Mouse (Mus musculus): Measurements from ENCODE around the gene Hoxb3. TPM values are rescaled to one million over a fixed set of nuclear protein-coding genes. Genes with fewer than 3 reads are reported as not detected.

Gene Hoxb3
- polyA plus RNA-seq, 1 experiment from 2014 or later: 0.36 TPM

DNA sequence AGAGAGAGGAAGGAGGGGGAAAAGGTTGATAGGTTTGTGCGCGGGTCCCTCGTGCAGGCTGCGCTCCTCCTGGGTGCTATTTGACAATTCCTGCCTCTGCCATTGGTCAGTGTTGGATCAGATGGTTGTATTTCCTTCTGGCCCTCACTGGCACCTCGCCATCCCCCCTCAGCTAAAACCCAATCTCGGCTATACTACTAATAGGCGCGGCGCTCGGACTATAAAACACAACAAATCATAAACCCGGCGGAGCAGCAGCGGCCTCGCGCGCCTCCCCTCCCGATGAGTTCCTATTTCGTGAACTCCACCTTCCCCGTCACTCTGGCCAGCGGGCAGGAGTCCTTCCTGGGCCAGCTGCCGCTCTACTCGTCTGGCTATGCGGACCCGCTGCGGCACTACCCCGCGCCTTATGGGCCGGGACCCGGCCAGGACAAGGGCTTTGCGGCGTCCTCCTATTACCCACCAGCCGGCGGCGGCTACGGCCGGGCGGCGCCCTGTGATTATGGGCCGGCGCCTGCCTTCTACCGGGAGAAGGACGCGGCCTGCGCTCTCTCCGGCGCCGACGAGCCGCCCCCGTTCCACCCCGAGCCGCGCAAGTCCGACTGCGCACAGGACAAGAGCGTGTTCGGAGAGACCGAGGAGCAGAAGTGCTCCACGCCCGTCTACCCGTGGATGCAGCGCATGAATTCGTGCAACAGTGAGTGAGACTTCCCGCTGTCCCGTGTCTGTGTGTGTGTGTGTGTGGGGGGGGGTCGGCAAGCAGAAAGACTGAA lies 24.0 kb upstream of the Hoxb3 start:
- Histone ChIP-seq H3K27me3 (replicated peaks) (peaks cover 100% of the 10 kb centered on the region), H3K36me3 (no peaks in the 10 kb centered on the region), H3K4me3 (peak overlapping the region; percentile 25), H3K9ac (no peak overlapping the region), H3K4me2 (peak overlapping the region; percentile 52), H3K4me1 (peaks cover 14% of the 10 kb centered on the region; the same call in 1 of the 2 replicates), H3K9me3 (replicated peaks) (no peaks in the 10 kb centered on the region), H3K27ac (no peak overlapping the region)
- ATAC-seq: no peak
- 2% methylated on average over 65 of the region's 66 CpGs for WGBS (ENCODE audit: insufficient replicate concordance)

DNA sequence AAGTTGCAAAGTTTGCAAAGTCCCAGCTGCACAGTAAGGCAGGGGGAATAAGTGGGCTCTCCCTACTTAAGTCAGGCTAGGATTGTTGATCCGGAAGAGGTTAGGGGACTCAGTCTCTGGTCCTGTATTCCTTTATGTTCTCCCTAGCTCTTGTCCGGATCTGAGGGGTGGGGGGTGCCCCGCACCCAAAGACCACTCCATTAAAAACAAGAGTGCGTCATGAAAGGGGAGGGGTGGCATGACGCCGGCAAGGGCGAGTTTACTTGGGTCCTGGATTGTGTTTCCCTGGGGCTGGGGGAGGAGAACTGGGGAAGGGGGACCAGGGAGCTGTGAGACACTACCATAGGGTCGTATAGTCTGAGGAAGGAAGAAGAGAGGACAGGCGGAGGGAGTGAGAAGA lies 23.3 kb upstream of the Hoxb3 start:
- WGBS (ENCODE audit: insufficient replicate concordance): 1% methylated on average over 9 of the region's 9 CpGs
- no peak overlapping the region for H3K9ac ChIP-seq
- no peak for ATAC-seq
- peak overlapping the region; percentile 52; the same call in 1 of the 2 replicates for H3K4me2 ChIP-seq
- peaks cover 100% of the 10 kb centered on the region for H3K27me3 ChIP-seq (replicated peaks)
- H3K27ac ChIP-seq: no peak overlapping the region
- no peaks in the 10 kb centered on the region for H3K36me3 ChIP-seq
- no peaks in the 10 kb centered on the region for H3K9me3 ChIP-seq (replicated peaks)
- 0 out of 2 replicates have a peak, but pooled peaks cover 10% of the 10 kb centered on the region for H3K4me1 ChIP-seq
- no peak overlapping the region for H3K4me3 ChIP-seq

DNA sequence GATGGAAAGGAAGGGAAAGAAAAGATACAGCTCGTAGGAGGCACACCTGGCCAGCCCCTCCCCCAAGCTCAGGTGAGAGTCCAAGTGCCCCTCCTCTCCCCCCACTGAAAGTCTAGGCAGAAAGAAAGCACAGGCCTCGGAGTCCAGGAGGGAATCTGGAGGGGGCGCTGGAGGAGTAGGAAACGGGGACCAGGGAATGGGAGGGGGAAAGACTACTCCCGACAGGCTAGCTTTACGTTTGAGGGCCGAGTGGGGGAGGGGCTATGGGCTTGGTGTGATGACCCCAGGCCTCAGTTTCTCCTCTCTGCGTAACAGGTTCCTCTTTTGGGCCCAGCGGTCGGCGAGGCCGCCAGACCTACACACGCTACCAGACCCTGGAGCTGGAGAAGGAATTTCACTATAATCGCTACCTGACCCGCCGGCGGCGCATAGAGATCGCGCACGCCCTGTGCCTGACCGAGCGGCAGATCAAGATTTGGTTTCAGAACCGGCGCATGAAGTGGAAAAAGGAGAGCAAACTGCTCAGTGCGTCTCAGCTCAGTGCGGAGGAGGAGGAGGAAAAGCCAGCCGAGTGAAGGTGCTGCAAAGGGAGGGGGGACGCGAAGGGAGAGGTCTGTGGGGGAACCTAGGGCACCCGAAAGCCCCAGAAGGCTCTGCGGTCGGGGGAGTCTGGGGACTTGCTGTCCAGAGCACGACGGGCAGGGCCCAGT lies 22.6 kb upstream of the Hoxb3 start:
- 2% methylated on average over 35 of the region's 35 CpGs for WGBS (ENCODE audit: insufficient replicate concordance)
- Histone ChIP-seq H3K4me3 (no peak overlapping the region), H3K27ac (no peak overlapping the region), H3K4me2 (peak overlapping the region; percentile 26), H3K36me3 (no peaks in the 10 kb centered on the region), H3K9ac (no peak overlapping the region), H3K9me3 (replicated peaks) (no peaks in the 10 kb centered on the region), H3K4me1 (0 out of 2 replicates have a peak, but pooled peaks cover 7% of the 10 kb centered on the region), H3K27me3 (replicated peaks) (peaks cover 100% of the 10 kb centered on the region)
- no peak for ATAC-seq

DNA sequence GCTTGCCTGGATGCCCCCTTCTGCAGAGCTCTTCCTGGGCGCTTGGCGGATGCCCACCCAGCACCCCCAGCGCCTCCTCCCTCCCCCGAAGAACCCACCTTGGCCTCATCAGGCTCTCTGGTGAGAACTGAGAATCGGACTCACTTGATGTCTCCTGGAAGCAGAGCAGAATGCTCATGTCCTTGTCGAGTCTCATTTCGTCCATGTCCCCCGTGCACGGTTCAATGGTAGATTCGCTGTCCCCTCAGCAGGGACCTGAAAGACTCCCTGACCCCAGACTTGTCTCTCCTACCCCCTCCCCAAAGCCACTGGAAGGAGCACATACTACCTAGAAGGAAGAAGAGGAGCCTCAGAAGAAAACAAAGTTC lies 22.1 kb upstream of the Hoxb3 start:
- Histone ChIP-seq H3K27ac (no peak overlapping the region), H3K36me3 (no peaks in the 10 kb centered on the region), H3K4me3 (no peak overlapping the region), H3K9me3 (replicated peaks) (no peaks in the 10 kb centered on the region), H3K9ac (no peak overlapping the region), H3K4me2 (no peak overlapping the region), H3K4me1 (0 out of 2 replicates have a peak, but pooled peaks cover 7% of the 10 kb centered on the region), H3K27me3 (replicated peaks) (peaks cover 100% of the 10 kb centered on the region)
- WGBS (ENCODE audit: insufficient replicate concordance): 20% methylated on average over 10 of the region's 10 CpGs
- no peak for ATAC-seq

DNA sequence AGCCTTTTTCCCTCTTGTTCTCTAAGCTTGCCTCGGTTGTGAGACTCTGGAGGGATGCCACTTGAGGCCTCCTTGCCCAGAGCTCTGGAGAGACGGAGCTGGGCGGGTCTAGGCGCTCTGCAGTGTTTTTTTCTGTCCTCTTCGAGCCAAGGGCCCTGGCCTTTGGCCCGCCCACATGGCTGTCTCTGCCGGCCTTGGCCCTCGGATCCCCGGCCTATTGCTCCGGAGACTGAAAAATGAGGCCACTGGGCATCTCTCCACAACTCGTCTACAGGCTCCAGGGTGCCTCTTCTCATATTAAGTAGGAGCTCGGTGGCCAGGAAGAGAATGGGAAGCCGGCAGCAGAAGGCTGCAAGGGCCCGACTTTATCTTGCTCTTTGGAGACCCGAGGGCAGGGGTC lies 21.3 kb upstream of the Hoxb3 start:
- Histone ChIP-seq H3K36me3 (no peaks in the 10 kb centered on the region), H3K27me3 (replicated peaks) (peaks cover 100% of the 10 kb centered on the region), H3K4me1 (0 out of 2 replicates have a peak, but pooled peaks cover 7% of the 10 kb centered on the region), H3K4me3 (no peak overlapping the region), H3K9me3 (replicated peaks) (no peaks in the 10 kb centered on the region), H3K27ac (no peak overlapping the region), H3K4me2 (no peak overlapping the region), H3K9ac (no peak overlapping the region)
- 17% methylated on average over 15 of the region's 15 CpGs for WGBS (ENCODE audit: insufficient replicate concordance)
- no peak for ATAC-seq

DNA sequence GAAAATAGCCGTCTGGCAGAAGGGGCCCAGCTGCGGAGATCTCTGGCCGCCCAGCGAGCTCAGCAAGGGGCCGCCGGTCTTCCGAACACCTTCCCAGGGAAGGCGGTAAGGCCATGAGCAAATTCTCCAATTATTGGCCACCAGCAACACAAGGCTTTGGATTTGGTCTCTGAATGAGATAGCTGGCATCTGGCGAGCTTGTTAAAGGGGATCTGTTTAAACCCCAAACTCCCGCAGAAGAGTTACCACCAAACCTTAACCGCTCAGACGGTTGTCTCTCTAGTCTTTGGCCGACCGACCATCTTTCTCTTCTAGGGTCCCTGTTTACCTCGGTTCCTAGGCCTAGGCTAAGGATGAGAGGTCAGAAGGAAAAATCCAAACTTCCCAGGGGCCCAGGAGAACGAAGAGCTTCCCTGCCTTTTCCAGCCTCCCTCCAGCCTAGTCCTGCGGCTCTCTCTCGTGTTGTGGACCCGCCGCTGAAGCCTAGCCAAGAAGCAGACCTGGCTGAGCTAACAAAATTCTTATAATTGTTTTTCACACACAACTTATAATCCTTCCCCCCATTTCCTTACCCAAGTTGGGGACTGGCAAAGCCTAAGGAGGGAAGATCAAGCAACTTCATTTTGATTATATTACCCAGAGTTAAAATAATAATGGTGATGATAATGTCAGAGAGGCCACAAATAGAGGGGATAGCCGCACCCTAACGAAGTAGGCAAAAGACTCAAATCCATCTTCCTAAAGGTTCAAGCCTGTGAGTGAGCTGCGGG lies 20.6 kb upstream of the Hoxb3 start:
- Histone ChIP-seq H3K4me1 (0 out of 2 replicates have a peak, but pooled peaks cover 7% of the 10 kb centered on the region), H3K36me3 (no peaks in the 10 kb centered on the region), H3K4me3 (no peak overlapping the region), H3K9me3 (replicated peaks) (no peaks in the 10 kb centered on the region), H3K4me2 (no peak overlapping the region), H3K27ac (no peak overlapping the region), H3K9ac (no peak overlapping the region), H3K27me3 (replicated peaks) (peaks cover 100% of the 10 kb centered on the region)
- WGBS (ENCODE audit: insufficient replicate concordance): 29% methylated on average over 23 of the region's 23 CpGs
- ATAC-seq: no peak

DNA sequence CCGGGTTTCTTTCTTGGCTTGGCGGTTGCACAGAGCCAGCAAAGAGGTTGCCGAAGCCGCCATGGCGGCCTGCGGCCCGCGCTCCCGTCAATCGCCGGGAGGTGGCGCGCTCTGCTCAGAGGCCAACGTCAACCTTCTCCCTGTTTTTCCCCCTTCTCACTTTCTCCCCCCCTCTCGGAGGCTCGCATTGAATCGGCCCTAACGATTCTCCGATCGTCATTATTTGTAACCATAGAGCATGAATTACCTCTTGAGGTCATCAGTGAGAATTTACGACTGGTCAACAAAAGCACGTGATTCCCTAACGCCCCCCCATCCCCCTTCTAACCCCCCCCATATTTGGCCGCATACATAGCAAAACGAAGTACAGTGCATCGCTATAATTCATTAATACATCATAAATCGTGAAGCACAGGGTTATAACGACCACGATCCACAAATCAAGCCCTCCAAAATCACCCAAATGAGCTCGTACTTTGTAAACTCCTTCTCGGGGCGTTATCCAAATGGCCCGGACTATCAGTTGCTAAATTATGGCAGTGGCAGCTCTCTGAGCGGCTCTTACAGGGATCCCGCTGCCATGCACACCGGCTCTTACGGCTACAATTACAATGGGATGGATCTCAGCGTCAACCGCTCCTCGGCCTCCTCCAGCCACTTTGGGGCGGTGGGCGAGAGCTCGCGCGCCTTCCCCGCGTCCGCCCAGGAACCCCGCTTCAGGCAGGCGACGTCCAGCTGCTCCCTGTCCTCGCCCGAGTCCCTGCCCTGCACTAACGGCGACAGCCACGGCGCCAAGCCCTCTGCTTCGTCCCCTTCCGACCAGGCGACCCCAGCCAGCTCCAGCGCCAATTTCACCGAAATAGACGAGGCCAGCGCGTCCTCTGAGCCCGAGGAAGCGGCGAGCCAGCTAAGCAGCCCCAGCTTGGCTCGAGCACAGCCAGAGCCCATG lies 19.7 kb upstream of the Hoxb3 start, which contains the start of gene Hoxb5:
Gene Hoxb5, plus strand, starts transcription at position 186 of the 949 bp plus-strand sequence.
- H3K4me3 ChIP-seq: peak within 1 kb of the TSS; percentile 34
- H3K9me3 ChIP-seq (replicated peaks): no peaks in the 10 kb centered on the region
- peaks cover 100% of the 10 kb centered on the region for H3K27me3 ChIP-seq (replicated peaks)
- under 1% methylated on average over 69 of the region's 69 CpGs for WGBS (ENCODE audit: insufficient replicate concordance)
- no peaks in the 10 kb centered on the region for H3K36me3 ChIP-seq
- H3K4me1 ChIP-seq: 0 out of 2 replicates have a peak, but pooled peaks cover 7% of the 10 kb centered on the region
- H3K9ac ChIP-seq: peak within 1 kb of the TSS; percentile 52; the same call in 1 of the 2 replicates
- peak within 1 kb of the TSS; percentile 58 for H3K4me2 ChIP-seq
- H3K27ac ChIP-seq: 0 out of 2 replicates have a peak within 1 kb of the TSS, but pooled peaks have one; percentile 25
- ATAC-seq: no peak

DNA sequence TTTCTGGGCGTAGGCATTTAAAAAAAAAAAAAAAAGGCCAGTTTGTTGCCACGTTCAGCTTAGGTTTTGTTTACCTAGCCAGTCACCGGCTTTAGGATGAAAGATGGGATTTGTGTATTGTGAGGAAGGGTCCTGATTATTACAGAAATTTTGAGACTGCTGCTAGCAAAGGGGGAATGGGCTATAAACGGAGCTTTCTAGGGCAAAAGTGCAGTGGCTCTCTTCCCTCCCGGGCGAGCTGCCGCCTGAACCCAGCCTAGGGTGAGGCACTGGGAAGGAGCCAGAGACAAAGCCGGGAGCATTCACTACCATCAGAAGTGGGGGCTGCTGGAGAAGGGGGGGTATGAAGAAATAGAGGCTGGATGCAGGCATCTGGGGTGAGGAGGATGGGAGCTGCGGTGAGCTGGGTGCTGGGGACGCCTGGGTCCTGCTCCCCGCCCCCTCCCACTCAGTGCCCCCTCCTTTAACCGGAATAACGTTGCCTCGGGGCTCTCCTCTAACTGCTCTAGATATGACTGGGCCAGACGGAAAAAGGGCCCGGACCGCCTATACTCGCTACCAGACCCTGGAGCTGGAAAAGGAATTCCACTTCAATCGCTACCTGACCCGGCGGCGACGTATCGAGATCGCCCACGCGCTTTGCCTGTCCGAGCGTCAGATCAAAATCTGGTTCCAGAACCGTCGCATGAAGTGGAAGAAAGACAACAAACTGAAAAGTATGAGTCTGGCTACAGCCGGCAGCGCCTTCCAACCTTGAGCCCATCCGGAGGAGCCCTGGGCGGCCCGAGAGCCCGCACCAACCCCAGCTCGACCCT lies 18.5 kb upstream of the Hoxb3 start:
- Histone ChIP-seq H3K4me3 (peak overlapping the region; percentile 27), H3K4me1 (0 out of 2 replicates have a peak, but pooled peaks cover 7% of the 10 kb centered on the region), H3K27ac (no peak overlapping the region), H3K9me3 (replicated peaks) (no peaks in the 10 kb centered on the region), H3K36me3 (no peaks in the 10 kb centered on the region), H3K4me2 (peak overlapping the region; percentile 58), H3K9ac (no peak overlapping the region), H3K27me3 (replicated peaks) (peaks cover 100% of the 10 kb centered on the region)
- 4% methylated on average over 38 of the region's 38 CpGs for WGBS (ENCODE audit: insufficient replicate concordance)
- ATAC-seq: no peak

DNA sequence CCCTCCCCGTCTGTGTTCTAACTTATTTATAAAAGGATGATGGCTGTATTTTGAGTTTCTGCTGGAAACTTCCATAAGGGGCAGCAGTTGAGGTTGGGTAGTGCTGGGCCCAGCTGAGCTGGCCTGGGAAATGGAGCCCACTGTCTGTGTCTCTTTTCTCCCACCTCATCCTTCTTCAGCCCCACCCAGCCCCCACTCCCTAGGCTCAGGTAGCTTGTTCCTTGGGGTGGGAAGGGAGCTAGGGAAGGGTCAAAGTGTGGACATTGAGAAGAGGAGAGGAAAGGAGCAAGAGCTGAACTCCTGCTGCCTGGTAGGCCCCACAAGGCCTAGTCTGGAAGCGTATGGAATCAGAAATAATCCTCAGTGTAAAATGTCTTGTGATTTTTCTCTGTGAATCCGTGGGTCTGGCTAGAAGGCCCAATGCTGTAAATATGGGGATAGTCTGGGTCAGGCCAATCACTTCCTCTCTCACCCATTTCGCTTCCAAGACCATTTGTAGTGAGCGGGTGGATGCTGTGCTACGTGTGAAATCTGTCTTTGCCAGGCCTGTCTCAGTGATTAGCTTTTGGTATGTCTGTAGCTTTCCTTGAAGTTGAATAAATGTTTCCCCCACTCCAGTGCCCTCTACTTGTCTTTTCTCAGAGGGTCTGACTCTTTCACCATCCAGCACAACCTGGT lies 17.5 kb upstream of the Hoxb3 start:
- no peak overlapping the region for H3K4me3 ChIP-seq
- 0 out of 2 replicates have a peak, but pooled peaks cover 3% of the 10 kb centered on the region for H3K4me1 ChIP-seq
- H3K36me3 ChIP-seq: no peaks in the 10 kb centered on the region
- no peak overlapping the region for H3K27ac ChIP-seq
- WGBS (ENCODE audit: insufficient replicate concordance): 54% methylated on average over 6 of the region's 6 CpGs
- ATAC-seq: no peak
- H3K9ac ChIP-seq: no peak overlapping the region
- no peaks in the 10 kb centered on the region for H3K9me3 ChIP-seq (replicated peaks)
- H3K4me2 ChIP-seq: no peak overlapping the region
- peaks cover 100% of the 10 kb centered on the region for H3K27me3 ChIP-seq (replicated peaks)
